Mouse (Mus musculus) activated CD4-positive, CD25-positive, alpha-beta regulatory T cell (primary cell): ENCODE data around the gene Olfr513. TPM values are rescaled to one million over a fixed set of nuclear protein-coding genes. Genes with fewer than 3 reads are reported as not detected.

Experiments
- polyA plus RNA-seq, 2 experiments: library from polyadenylated mRNA; unstranded; fragments of 100-300 nt; shearing (Covaris generic); gene quantifications; one replicate each; pipeline ENCODE4 v1.2.1; 2017

The Olfr513 gene
- not detected for polyA plus RNA-seq

DNA sequence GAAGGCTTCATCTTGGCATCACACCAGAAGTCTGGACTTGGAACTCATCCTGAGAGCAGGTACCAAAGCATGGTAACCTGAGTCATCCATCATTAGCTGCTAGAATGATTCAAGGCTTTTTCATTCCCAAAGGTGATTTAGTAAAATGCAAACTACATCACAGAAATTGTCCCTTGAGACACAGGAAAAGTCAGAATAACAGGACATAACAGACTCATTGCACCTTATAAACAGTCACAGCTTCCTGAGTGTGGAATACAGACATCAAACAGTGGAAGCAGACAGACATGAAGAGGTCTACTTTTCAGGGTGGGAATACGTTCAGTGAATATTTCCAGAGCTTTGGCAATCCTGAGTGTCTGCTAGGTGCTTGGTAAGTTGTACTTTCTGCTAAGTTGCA lies at the start of gene Olfr513:
Gene Olfr513 (plus strand): TSS at position 301 of the 400 bp plus-strand sequence.

GRCm38 (mm10) chr7:108713020-108713419 lies 37.8 kb upstream of the Olfr513 start, which contains the start of gene Olfr512:
Gene Olfr512, plus strand, starts transcription at chr7:108713320.

Other genes with a start within 250 kb of the Olfr513 start
- under 1 TPM in 1 of 2 experiments, not detected in 1; 0.61 TPM for gene Olfr502, start 225.9 kb upstream of the Olfr513 start, polyA plus RNA-seq
- not detected for gene Olfr503, start 206.4 kb upstream of the Olfr513 start, polyA plus RNA-seq
- not detected for gene Olfr504, start 185.2 kb upstream of the Olfr513 start, polyA plus RNA-seq
- not detected for gene Olfr506, start 140.2 kb upstream of the Olfr513 start, polyA plus RNA-seq
- gene Olfr507, start 129.2 kb upstream of the Olfr513 start, polyA plus RNA-seq = not detected
- gene Olfr508, start 121.0 kb upstream of the Olfr513 start, polyA plus RNA-seq = not detected
- gene Olfr509, start 99.1 kb upstream of the Olfr513 start, polyA plus RNA-seq = not detected
- gene Olfr510, start 84.6 kb upstream of the Olfr513 start, polyA plus RNA-seq = not detected
- gene Olfr512, start 37.7 kb upstream of the Olfr513 start, polyA plus RNA-seq = not detected
- not detected for gene Olfr514, start 75.0 kb downstream of the Olfr513 start, polyA plus RNA-seq
- not detected for gene Olfr516, start 99.6 kb downstream of the Olfr513 start, polyA plus RNA-seq
- gene Olfr517, start 121.4 kb downstream of the Olfr513 start, polyA plus RNA-seq = not detected
- gene Olfr518, start 134.0 kb downstream of the Olfr513 start, polyA plus RNA-seq = under 1 TPM in 1 of 2 experiments, not detected in 1; 0.41 TPM
- not detected for gene Olfr519, start 143.4 kb downstream of the Olfr513 start, polyA plus RNA-seq
- gene Nlrp10, start 179.2 kb downstream of the Olfr513 start, polyA plus RNA-seq = not detected
- 100 to 1,000 TPM; 153 to 182 TPM for gene Eif3f, start 183.4 kb downstream of the Olfr513 start, polyA plus RNA-seq
- gene Tub, start 199.4 kb downstream of the Olfr513 start, polyA plus RNA-seq = under 1 TPM; 0.26 to 0.76 TPM